9 mouse cellular contexts compared by ENCODE assay signal in genomic region chr16:44672422-44672819, GRCm38 (mm10). TPM values are rescaled to one million over a fixed set of nuclear protein-coding genes. Genes with fewer than 3 reads are reported as not detected.
DNase-seq lines count a peak whose midpoint lies in the region; ATAC-seq and TF ChIP-seq lines count a peak whose summit lies in the region.
"Had no signal": no experiment of that assay in that cellular context is flagged by ENCODE, and none has a peak within 500 bp of the region (broad histone marks: within the 10 kb centered on the region; RNA-seq: fewer than 3 reads in every experiment).

No protein-coding gene starts in this region.

- no peaks in the 10 kb centered on the region for H3K36me3 ChIP-seq in kidney, adult 2 months (ENCODE audit: control insufficient read depth, insufficient read depth, low read length)
- H3K36me3 ChIP-seq in hindbrain, embryonic 14.5 days (replicated peaks; ENCODE audit: control insufficient read depth, insufficient read depth) = no peaks in the 10 kb centered on the region
- no peaks in the 10 kb centered on the region for H3K36me3 ChIP-seq in midbrain, embryonic 13.5 days

- no peaks in the 10 kb centered on the region; the same call in 1 of the 2 replicates for H3K27me3 ChIP-seq in kidney, adult 2 months (replicated peaks; ENCODE audit: control insufficient read depth, insufficient read depth, low read length)
- no peaks in the 10 kb centered on the region for H3K27me3 ChIP-seq in hindbrain, embryonic 14.5 days (ENCODE audit: control insufficient read depth, insufficient read depth, low read length)
- peaks cover 8% of the 10 kb centered on the region; the same call in 1 of the 2 replicates for H3K27me3 ChIP-seq in midbrain, embryonic 13.5 days

- H3K4me1 ChIP-seq in kidney, adult 2 months (ENCODE audit: control insufficient read depth, insufficient read depth, low read length) = no peaks in the 10 kb centered on the region
- H3K4me1 ChIP-seq in hindbrain, embryonic 14.5 days (replicated peaks; ENCODE audit: control insufficient read depth, insufficient read depth, low read length) = peaks cover 10% of the 10 kb centered on the region; the same call in 1 of the 2 replicates
- peaks cover 30% of the 10 kb centered on the region for H3K4me1 ChIP-seq in midbrain, embryonic 13.5 days (replicated peaks)

- 30% methylated on average over 14 of the region's 14 CpGs for WGBS in kidney, adult 2 months
- 2% methylated on average over 14 of the region's 14 CpGs for WGBS in hindbrain, embryonic 14.5 days
- WGBS in midbrain, embryonic 13.5 days = 4% methylated on average over 14 of the region's 14 CpGs

- peak; percentile 56 for ATAC-seq in hindbrain, embryonic 14.5 days (ENCODE audit: low FRiP score)
- ATAC-seq in midbrain, embryonic 13.5 days = peak; percentile 87
- no peak for ATAC-seq in inflammation-experienced regulatory T-cells, adult 6 months

- H3K4me3 ChIP-seq in kidney, adult 2 months (ENCODE audit: insufficient read depth, low read depth, low read length) = peak overlapping the region; percentile 10; the same call in 1 of the 2 replicates
- no peak overlapping the region for H3K4me3 ChIP-seq in hindbrain, embryonic 14.5 days (replicated peaks; ENCODE audit: low read length)
- H3K4me3 ChIP-seq in midbrain, embryonic 13.5 days (replicated peaks) = 0 out of 2 replicates have a peak overlapping the region, but pooled peaks have one; percentile 4

- TF ChIP-seq POLR2A in kidney, adult 2 months (IDR thresholded peaks at IDR 0.05; ENCODE audit: low read depth, low read length) = no peak

- H3K9ac ChIP-seq in hindbrain, embryonic 14.5 days = no peak overlapping the region
- H3K9ac ChIP-seq in midbrain, embryonic 13.5 days (replicated peaks) = no peak overlapping the region

- no peak for DNase-seq in kidney, adult 2 months
- DNase-seq in kidney, postnatal 25 days = no peak
- DNase-seq in embryo, embryonic 9.5 days (ENCODE audit: extremely low spot score) = peak; percentile 60
- DNase-seq in hindbrain, embryonic 14.5 days (ENCODE audit: low spot score) = no peak
- no peak for DNase-seq in right cerebral cortex, adult 2 months (ENCODE audit: low spot score in 2 of 2)
- DNase-seq in frontal cortex, postnatal 36 days (ENCODE audit: low spot score in 2 of 2) = no peak
- DNase-seq: cerebellum, adult 11 months had no signal

- TF ChIP-seq CTCF in kidney, adult 2 months (conservative IDR thresholded peaks at IDR 0.05; ENCODE audit: insufficient read depth, insufficient read length, low read depth, low read length) = no peak

- peak overlapping the region; percentile 22 for H3K4me2 ChIP-seq in hindbrain, embryonic 14.5 days (replicated peaks)
- peak overlapping the region; percentile 43 for H3K4me2 ChIP-seq in midbrain, embryonic 13.5 days (replicated peaks)

- H3K27ac ChIP-seq in kidney, adult 2 months (ENCODE audit: insufficient read depth, low read depth, low read length) = no peak overlapping the region
- H3K27ac ChIP-seq in hindbrain, embryonic 14.5 days = peak overlapping the region; percentile 33; the same call in 1 of the 2 replicates
- peak overlapping the region; percentile 68 for H3K27ac ChIP-seq in midbrain, embryonic 13.5 days

- no peaks in the 10 kb centered on the region for H3K9me3 ChIP-seq in hindbrain, embryonic 14.5 days (ENCODE audit: control insufficient read depth, low read length)
- no peaks in the 10 kb centered on the region for H3K9me3 ChIP-seq in midbrain, embryonic 13.5 days

RNA-seq across cellular contexts. Expression of gene Nepro, which starts 51.7 kb away (rescaled TPM):
- polyA plus RNA-seq in kidney, adult 2 months (2012; rRNA removed) = 2.8 TPM in 2 replicates
- 4.4 and 5.4 TPM in 2 replicates for polyA plus RNA-seq in hindbrain, embryonic 14.5 days (2014; fragmentation: Nextera tagmentation; extraction: Ambion mirVana)
- polyA plus RNA-seq in midbrain, embryonic 13.5 days (2015; fragmentation: Nextera tagmentation; extraction: Ambion mirVana) = 5.6 and 6.0 TPM in 2 replicates
- 1 to 10 TPM; 5.5 to 8.2 (median 7.4) TPM for polyA plus RNA-seq in inflammation-experienced regulatory T-cells, adult 6 months (2017; shearing (Covaris generic))
